Comparison of ENCODE assay signal across 10 mouse cellular contexts in the genomic region with DNA sequence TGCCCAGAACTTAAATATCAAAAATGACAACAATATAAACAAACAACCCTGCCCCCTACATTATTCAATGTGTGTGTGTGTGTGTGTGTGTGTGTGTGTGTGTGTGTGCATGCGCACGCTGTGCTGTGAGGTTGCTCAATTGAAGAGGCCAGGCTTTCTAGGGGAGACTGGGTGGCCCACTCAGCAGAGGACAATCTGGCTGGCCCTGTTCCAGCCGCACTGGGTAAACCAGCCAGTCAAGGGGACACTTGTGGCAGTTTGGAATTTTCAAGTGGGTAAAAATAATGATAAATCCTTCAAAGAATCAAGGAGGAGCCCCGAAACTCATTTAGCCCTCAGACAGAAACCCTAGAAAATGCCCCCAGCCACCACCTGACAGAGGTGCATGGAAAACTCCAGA.
A peak's percentile ranks its signal among the peaks of the same experiment; 100 is the strongest.
DNase-seq lines count a peak whose midpoint lies in the region; ATAC-seq and TF ChIP-seq lines count a peak whose summit lies in the region.
"Had no signal": no experiment of that assay in that cellular context is flagged by ENCODE, and none has a peak within 500 bp of the region (broad histone marks: within the 10 kb centered on the region; RNA-seq: fewer than 3 reads in every experiment).

No protein-coding gene starts in this region.

- 70% methylated on average over 4 of the region's 4 CpGs for WGBS in midbrain, embryonic 12.5 days
- WGBS in midbrain, embryonic 16.5 days = 71% methylated on average over 4 of the region's 4 CpGs
- WGBS in forebrain, embryonic 14.5 days = 46% methylated on average over 4 of the region's 4 CpGs

- no peaks in the 10 kb centered on the region for H3K27me3 ChIP-seq in midbrain, embryonic 12.5 days
- no peaks in the 10 kb centered on the region for H3K27me3 ChIP-seq in midbrain, embryonic 16.5 days (ENCODE audit: control insufficient read depth, insufficient read depth, low read depth, low read length)
- no peaks in the 10 kb centered on the region for H3K27me3 ChIP-seq in forebrain, embryonic 14.5 days (replicated peaks; ENCODE audit: control insufficient read depth, insufficient read depth, low read length)

- H3K4me3 ChIP-seq in gastrocnemius, adult 2 months = no peak overlapping the region
- H3K4me3 ChIP-seq in midbrain, embryonic 12.5 days = no peak overlapping the region
- no peak overlapping the region for H3K4me3 ChIP-seq in midbrain, embryonic 16.5 days (ENCODE audit: low read depth, low read length)
- H3K4me3 ChIP-seq in forebrain, embryonic 14.5 days (ENCODE audit: low read depth, low read length) = no peak overlapping the region
- H3K4me3 ChIP-seq: megakaryocyte, embryonic 14.5 days had no signal

- peak; percentile 73; the same call in 1 of the 2 replicates for ATAC-seq in midbrain, embryonic 12.5 days (ENCODE audit: low FRiP score, low read depth)
- ATAC-seq in midbrain, embryonic 16.5 days = no peak
- peak; percentile 70 for ATAC-seq in forebrain, embryonic 14.5 days

- H3K4me2 ChIP-seq in midbrain, embryonic 12.5 days (replicated peaks) = no peak overlapping the region
- H3K4me2 ChIP-seq in midbrain, embryonic 16.5 days (ENCODE audit: low read length) = no peak overlapping the region
- no peak overlapping the region for H3K4me2 ChIP-seq in forebrain, embryonic 14.5 days (ENCODE audit: low read length)

- no peaks in the 10 kb centered on the region for H3K36me3 ChIP-seq in midbrain, embryonic 12.5 days
- H3K36me3 ChIP-seq in midbrain, embryonic 16.5 days (ENCODE audit: control insufficient read depth, insufficient read depth, low read length) = no peaks in the 10 kb centered on the region
- H3K36me3 ChIP-seq in forebrain, embryonic 14.5 days (ENCODE audit: control insufficient read depth, insufficient read depth, low read length) = no peaks in the 10 kb centered on the region

- H3K27ac ChIP-seq in gastrocnemius, adult 2 months = no peak overlapping the region
- H3K27ac ChIP-seq in midbrain, embryonic 12.5 days (replicated peaks) = no peak overlapping the region
- no peak overlapping the region for H3K27ac ChIP-seq in midbrain, embryonic 16.5 days (ENCODE audit: low read length)
- H3K27ac ChIP-seq in forebrain, embryonic 14.5 days (ENCODE audit: low read depth, low read length) = no peak overlapping the region

- intact Hi-C loops in gastrocnemius, adult 2 months (cut with DNase I) = no loop called here

- H3K9ac ChIP-seq in midbrain, embryonic 12.5 days (replicated peaks) = no peak overlapping the region
- H3K9ac ChIP-seq in midbrain, embryonic 16.5 days (ENCODE audit: low read depth, low read length) = no peak overlapping the region
- no peak overlapping the region for H3K9ac ChIP-seq in forebrain, embryonic 14.5 days (ENCODE audit: low read length)

- H3K9me3 ChIP-seq in midbrain, embryonic 12.5 days = no peaks in the 10 kb centered on the region
- H3K9me3 ChIP-seq in midbrain, embryonic 16.5 days (replicated peaks; ENCODE audit: control insufficient read depth, low read length, poor library complexity, severe bottlenecking) = no peaks in the 10 kb centered on the region
- H3K9me3 ChIP-seq in forebrain, embryonic 14.5 days (replicated peaks; ENCODE audit: control insufficient read depth, low read length) = no peaks in the 10 kb centered on the region
- H3K9me3 ChIP-seq: megakaryocyte, embryonic 14.5 days had no signal

- no peak for TF ChIP-seq CTCF in gastrocnemius, adult 2 months (IDR thresholded peaks at IDR 0.05)

- peaks cover 26% of the 10 kb centered on the region for H3K4me1 ChIP-seq in midbrain, embryonic 12.5 days
- no peaks in the 10 kb centered on the region; the same call in none of the 2 replicates for H3K4me1 ChIP-seq in midbrain, embryonic 16.5 days (ENCODE audit: control insufficient read depth, insufficient read depth, low read length)
- H3K4me1 ChIP-seq in forebrain, embryonic 14.5 days (ENCODE audit: control insufficient read depth, insufficient read depth, low read length) = peaks cover 14% of the 10 kb centered on the region
- H3K4me1 ChIP-seq: megakaryocyte, embryonic 14.5 days had no signal

- DNase-seq in gastrocnemius, adult 2 months = peak; percentile 22
- DNase-seq in gastrocnemius, adult 8-10 months (ENCODE audit: low spot score in 2 of 2) = no peak
- peak; percentile 27 for DNase-seq in forebrain, embryonic 14.5 days (ENCODE audit: low spot score)
- DNase-seq in lung, postnatal 14 days = peak; percentile 58
- DNase-seq in natural killer cell, adult 2 months (ENCODE audit: low spot score in 2 of 2) = no peak
- no peak for DNase-seq in urinary bladder, postnatal 4 days (ENCODE audit: low spot score in 2 of 2)
- DNase-seq: cerebellum, adult 9-11 months had no signal

Comparison
In these comparisons a context has a peak if more than half of its experiments do, and no peak if none do; other contexts are left out.
1. DNase-seq: peak in gastrocnemius, adult 2 months (single experiment), forebrain, embryonic 14.5 days (single experiment) and lung, postnatal 14 days (single experiment); none in gastrocnemius, adult 8-10 months (0 of 2), natural killer cell, adult 2 months (0 of 2) and urinary bladder, postnatal 4 days (0 of 2).